Mouse (Mus musculus) heart, adult 10 weeks (tissue): ENCODE results near the gene Ccl4. TPM values are rescaled to one million over a fixed set of nuclear protein-coding genes. Genes with fewer than 3 reads are reported as not detected.

Experiments
- polyA plus RNA-seq: library from polyadenylated mRNA; stranded (reverse); fragments of 350-450 nt; fragmentation: Illumina TruSeq; extraction: RNeasy Lipid Tissue Mini Kit (QIAGEN cat#74804); gene quantifications from one replicate; pipeline ENCODE4 v1.2.3, GENCODE M21; 2014; ENCODE audit warnings: low read depth, low replicate concordance

Gene Ccl4
- polyA plus RNA-seq, result not detected

DNA sequence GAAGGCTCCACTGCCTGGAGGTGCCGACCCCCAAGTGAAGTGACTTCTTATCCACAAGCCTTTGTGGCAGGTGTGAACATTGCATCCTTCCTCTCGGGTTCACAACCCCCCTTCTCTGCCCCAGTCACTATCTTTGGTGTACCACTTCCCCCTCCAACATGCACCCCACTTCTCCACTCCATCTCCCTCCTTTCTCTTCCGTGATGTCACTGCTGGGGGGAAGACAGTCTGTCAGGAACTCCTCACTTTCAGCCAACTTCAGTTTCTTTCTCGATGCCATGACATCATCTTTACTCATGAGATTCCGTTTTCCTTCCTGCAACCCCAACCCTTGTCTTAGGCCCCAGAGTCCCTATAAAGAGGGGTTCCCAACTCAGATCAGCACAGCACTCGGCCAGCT, at the start of gene Ccl4:
Ccl4 (plus strand) TSS at position 381 of the 400 bp plus-strand sequence.

DNA sequence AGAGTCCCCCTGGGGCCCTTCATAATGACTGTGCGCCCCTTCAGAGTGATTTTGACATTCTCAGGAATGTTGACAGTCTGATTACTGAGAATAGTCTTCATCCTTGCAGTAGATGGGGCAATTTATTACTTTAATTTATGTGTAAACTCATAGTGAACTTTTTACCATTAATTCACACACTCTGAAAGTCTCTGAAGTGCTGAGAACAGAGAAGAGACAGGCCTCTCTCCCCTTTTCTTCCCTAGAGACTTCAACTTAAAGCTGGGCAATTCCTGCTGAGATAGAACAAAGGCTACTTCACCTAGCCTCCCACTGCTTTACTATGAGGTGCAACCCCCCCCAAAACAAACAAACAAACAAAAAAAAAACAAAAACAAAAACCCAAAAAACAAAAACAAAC, 16.9 kb upstream of the Ccl4 start, which contains the start of gene Rpl9-ps1:
Rpl9-ps1 (minus strand) TSS at position 101 of the 400 bp plus-strand sequence.

DNA sequence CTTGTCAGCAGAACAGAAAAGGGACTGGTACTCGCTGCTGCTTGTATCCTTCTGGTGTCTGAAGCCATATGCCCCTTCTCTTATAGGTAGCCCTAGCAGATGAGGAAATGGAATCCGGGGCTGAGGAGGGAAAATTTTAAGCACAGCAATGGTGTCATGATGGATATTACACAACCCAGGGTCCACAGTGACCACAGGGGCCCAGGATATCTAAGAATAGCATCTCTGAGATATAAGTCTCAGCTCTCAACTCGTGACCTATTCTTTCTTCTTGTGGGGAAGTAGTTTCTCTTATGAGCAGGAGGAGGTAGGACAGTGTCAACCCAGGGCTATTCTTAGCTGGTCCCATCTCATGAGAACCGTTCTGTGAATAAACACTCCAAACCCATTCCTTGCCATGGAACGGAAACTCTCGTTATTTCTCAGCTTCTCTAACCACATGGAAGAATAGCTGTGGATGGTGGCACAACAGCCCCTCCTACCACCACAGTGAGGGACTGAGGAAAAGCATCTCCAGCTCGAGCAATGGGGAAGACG, 13.0 kb upstream of the Ccl4 start, which contains the start of gene Ccl3:
Ccl3 (minus strand) TSS at position 51 of the 537 bp plus-strand sequence.

DNA sequence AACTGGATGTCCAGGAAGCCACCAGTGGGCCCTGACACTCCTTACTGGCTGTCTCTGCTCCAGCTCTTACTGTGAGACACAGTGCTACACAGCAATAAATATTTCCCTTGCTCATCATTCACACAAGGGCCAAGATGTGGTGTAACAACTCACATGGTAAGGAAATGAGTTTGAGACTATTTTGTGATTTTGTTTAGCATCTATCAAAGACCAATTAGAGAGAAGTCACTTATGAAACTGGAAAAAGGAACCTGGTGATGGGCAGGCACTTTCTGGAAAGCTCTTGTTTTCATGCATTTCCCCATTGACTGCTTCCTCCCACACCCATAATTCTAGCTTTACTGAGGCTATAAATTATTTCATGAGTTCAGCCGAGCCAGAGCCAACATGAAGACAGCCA, 41.3 kb downstream of the Ccl4 start, which contains the start of gene Wfdc17:
Wfdc17 (plus strand) TSS at position 287 of the 400 bp plus-strand sequence.

DNA sequence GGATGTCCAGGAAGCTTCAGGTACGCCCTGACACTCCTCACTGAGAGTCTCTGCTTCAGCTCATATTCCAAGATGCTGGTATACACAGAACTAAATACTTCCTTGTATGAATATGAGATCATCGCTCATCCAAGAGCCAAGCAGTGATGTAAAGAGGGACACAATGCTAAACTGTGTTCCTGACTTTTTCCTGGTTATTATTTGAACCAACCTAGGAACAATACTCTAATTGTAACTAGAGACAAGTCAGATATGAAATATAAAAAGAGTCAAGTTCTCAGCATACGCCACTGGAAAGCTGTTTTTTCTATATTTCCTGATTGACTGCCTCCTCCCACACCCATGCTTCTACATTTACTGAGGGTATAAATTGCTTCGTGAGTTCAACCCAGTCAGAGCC, 46.3 kb downstream of the Ccl4 start, which contains the start of gene Wfdc18:
Wfdc18 (plus strand) TSS at position 301 of the 400 bp plus-strand sequence.

Other genes starting within 250 kb of the Ccl4 start
- gene Gas2l2, start 233.1 kb upstream of the Ccl4 start, polyA plus RNA-seq, result not detected
- gene 1700020L24Rik, start 224.9 kb upstream of the Ccl4 start, polyA plus RNA-seq, result not detected
- gene Mmp28, start 199.5 kb upstream of the Ccl4 start, polyA plus RNA-seq, result 4.7 TPM
- gene Taf15, start 189.5 kb upstream of the Ccl4 start, polyA plus RNA-seq, result 52.6 TPM
- gene Heatr9, start 140.4 kb upstream of the Ccl4 start, polyA plus RNA-seq, result not detected
- 1.5 TPM for gene Ccl5, start 132.1 kb upstream of the Ccl4 start, polyA plus RNA-seq
- gene Ccl9, start 83.9 kb upstream of the Ccl4 start, polyA plus RNA-seq, result 17.8 TPM
- gene Ccl6, start 69.5 kb upstream of the Ccl4 start, polyA plus RNA-seq, result 24.8 TPM
- not detected for gene Rpl9-ps1, start 17.0 kb upstream of the Ccl4 start, polyA plus RNA-seq
- 0.68 TPM for gene Ccl3, start 13.2 kb upstream of the Ccl4 start, polyA plus RNA-seq
- gene Wfdc17, start 41.4 kb downstream of the Ccl4 start, polyA plus RNA-seq, result 16.2 TPM
- not detected for gene Wfdc18, start 46.4 kb downstream of the Ccl4 start, polyA plus RNA-seq
- gene Wfdc21, start 84.4 kb downstream of the Ccl4 start, polyA plus RNA-seq, result not detected
- 6.2 TPM for gene Heatr6, start 91.1 kb downstream of the Ccl4 start, polyA plus RNA-seq
- not detected for gene Hnf1b, start 187.5 kb downstream of the Ccl4 start, polyA plus RNA-seq